Mouse (Mus musculus) lung, postnatal 0 days (tissue): ENCODE measurements around the gene Hsbp1. TPM values are rescaled to one million over a fixed set of nuclear protein-coding genes. Genes with fewer than 3 reads are reported as not detected.

ENCODE experiments used
- ATAC-seq: fragments of 200-750 bp; cut with Nextera tagmentation; 2 replicates; pipeline ENCODE4 v1.8.0; 2017; ENCODE audit warnings: moderate library complexity
- DNase-seq: peaks from one replicate; pipeline ENCODE4 v3.0.0-alpha.2; 2016; ENCODE audit warnings: low spot score
- H3K27ac ChIP-seq: fragments of 300-500 bp; sonication (generic); 2 replicates; pipeline ENCODE4 v1.5.1; 2014; ENCODE audit warnings: antibody characterized with exemption, mild to moderate bottlenecking, low read length, mixed read lengths
- H3K27me3 ChIP-seq: fragments of 300-500 bp; sonication (generic); replicated peaks from 2 replicates; pipeline ENCODE4 v1.6.1; 2014; ENCODE audit warnings: low read length, mixed read lengths; ENCODE audit not compliant: insufficient read depth
- H3K36me3 ChIP-seq: fragments of 300-500 bp; sonication (generic); 2 replicates; pipeline ENCODE4 v1.6.1; 2014; ENCODE audit warnings: low read length, mixed read lengths; ENCODE audit not compliant: insufficient read depth
- H3K4me1 ChIP-seq: fragments of 300-500 bp; sonication (generic); 2 replicates; pipeline ENCODE4 v1.6.1; 2014; ENCODE audit warnings: antibody characterized with exemption, low read depth, low read length, mixed read lengths; ENCODE audit not compliant: insufficient read depth
- H3K4me2 ChIP-seq: fragments of 300-500 bp; sonication (generic); replicated peaks from 2 replicates; pipeline ENCODE4 v1.6.1; 2014; ENCODE audit warnings: low read depth, mild to moderate bottlenecking, low read length, moderate library complexity, mixed read lengths
- H3K4me3 ChIP-seq: fragments of 300-500 bp; sonication (generic); 2 replicates; pipeline ENCODE4 v1.5.1; 2014; ENCODE audit warnings: low read depth, low read length
- H3K9ac ChIP-seq: fragments of 300-500 bp; sonication (generic); replicated peaks from 2 replicates; pipeline ENCODE4 v1.6.1; 2014; ENCODE audit warnings: low read depth, mild to moderate bottlenecking
- H3K9me3 ChIP-seq: fragments of 300-500 bp; sonication (generic); 2 replicates; pipeline ENCODE4 v1.6.1; 2016; ENCODE audit warnings: low read length, mixed read lengths
- CTCF ChIP-seq: IDR thresholded peaks from 2 replicates; pipeline ENCODE4 v1.5.1; 2016; ENCODE audit warnings: antibody characterized with exemption, mild to moderate bottlenecking
- EP300 ChIP-seq: IDR thresholded peaks from 2 replicates; pipeline ENCODE4 v1.6.1; 2016; ENCODE audit warnings: antibody characterized with exemption, mild to moderate bottlenecking, control low read depth
- WGBS: fragments of 180-500 bp; shearing (Covaris S2); extraction: QIAGEN DNeasy Blood & Tissue Kit; methylation state at CpG from one replicate; pipeline ENCODE4 v1.1.7; 2014; 5-methylcytosine and 5-hydroxymethylcytosine counted together
- polyA plus RNA-seq: library from polyadenylated mRNA; unstranded; fragments of >200 nt; fragmentation: Nextera tagmentation; extraction: Ambion mirVana; gene quantifications from 2 replicates; pipeline ENCODE4 v1.2.1, GENCODE M21; 2015

Hsbp1 gene
- polyA plus RNA-seq, 1 experiment from 2014 or later = 315 TPM

DNA sequence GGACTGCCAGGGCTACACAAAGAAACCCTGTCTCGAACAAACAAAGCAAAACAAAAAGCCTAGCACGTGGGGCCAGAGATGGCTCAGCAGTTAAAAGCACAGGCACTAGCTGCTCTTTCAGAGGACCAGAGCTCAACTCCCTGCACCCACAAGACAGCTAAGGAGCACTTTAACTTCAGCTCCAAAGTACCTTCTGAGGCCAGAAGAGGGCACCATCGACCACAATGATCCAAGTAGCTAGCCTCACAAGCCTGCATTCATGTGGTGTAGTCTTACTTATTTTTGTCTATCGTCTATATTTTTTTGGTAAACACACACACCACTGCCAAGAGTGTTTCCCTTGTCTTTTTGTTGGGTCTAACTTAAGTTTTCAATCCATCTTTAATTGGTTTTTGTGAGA is 36.3 kb downstream of the Hsbp1 start:
- no peaks in the 10 kb centered on the region for H3K27me3 ChIP-seq
- H3K9ac ChIP-seq = no peak overlapping the region
- DNase-seq (peak; percentile 50), ATAC-seq (no peak)
- no peak overlapping the region for H3K4me2 ChIP-seq
- H3K4me1 ChIP-seq = no peaks in the 10 kb centered on the region
- no peaks in the 10 kb centered on the region for H3K36me3 ChIP-seq
- no peaks in the 10 kb centered on the region for H3K9me3 ChIP-seq
- H3K27ac ChIP-seq = no peak overlapping the region
- TF ChIP-seq CTCF (peak; percentile 68), EP300 (no peak)
- WGBS = 33% methylated on average over 4 of the region's 4 CpGs
- H3K4me3 ChIP-seq = no peak overlapping the region

DNA sequence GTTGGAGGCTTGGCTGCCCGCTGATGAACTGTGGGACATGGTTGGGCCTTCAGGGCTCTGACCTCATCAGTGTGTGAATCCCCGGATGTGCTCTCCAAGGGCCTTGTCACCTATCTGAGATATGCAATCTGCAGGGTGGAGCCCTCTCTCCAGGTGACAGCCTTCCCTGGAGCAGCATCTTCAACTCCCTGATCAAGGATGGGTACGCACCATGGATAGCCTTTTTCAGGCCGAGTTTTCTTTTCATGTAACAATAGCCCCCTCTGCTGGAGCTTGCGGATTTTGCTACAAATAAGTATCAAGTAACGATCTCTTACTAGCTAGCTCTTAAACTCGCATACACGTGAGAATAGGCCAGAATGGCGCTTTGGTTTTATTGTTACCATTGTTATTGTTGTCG is 40.2 kb downstream of the Hsbp1 start:
- ATAC-seq (no peak), DNase-seq (peak; percentile 59)
- H3K9ac ChIP-seq = no peak overlapping the region
- H3K27me3 ChIP-seq = no peaks in the 10 kb centered on the region
- no peaks in the 10 kb centered on the region for H3K4me1 ChIP-seq
- H3K4me3 ChIP-seq = no peak overlapping the region
- H3K27ac ChIP-seq = no peak overlapping the region
- WGBS = 22% methylated on average over 10 of the region's 10 CpGs
- H3K36me3 ChIP-seq = no peaks in the 10 kb centered on the region
- H3K9me3 ChIP-seq = no peaks in the 10 kb centered on the region
- TF ChIP-seq EP300 = no peak
- TF ChIP-seq CTCF = peak; percentile 73
- H3K4me2 ChIP-seq = no peak overlapping the region

DNA sequence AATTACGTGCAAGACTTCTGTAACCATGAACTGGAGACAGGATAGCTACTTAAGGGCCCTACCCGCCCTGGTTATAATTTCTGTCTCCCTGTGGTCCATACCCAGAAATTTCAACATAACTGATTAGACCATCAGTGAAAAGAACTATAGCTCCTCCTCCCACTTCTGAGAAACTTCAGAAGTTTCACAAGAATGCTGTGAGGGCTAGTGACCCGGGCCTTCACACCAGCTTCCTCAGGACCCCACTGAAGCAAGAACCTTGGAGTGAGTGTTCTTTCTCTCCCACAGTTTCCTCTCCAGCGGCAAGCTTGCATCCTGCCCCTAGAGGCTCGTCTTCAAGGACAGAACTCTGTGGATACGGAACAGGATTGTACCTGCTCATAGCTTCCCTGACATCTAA is 41.6 kb downstream of the Hsbp1 start:
- Histone ChIP-seq H3K9ac (no peak overlapping the region), H3K9me3 (no peaks in the 10 kb centered on the region), H3K4me3 (no peak overlapping the region), H3K27me3 (no peaks in the 10 kb centered on the region), H3K4me1 (no peaks in the 10 kb centered on the region), H3K27ac (no peak overlapping the region), H3K36me3 (no peaks in the 10 kb centered on the region), H3K4me2 (no peak overlapping the region)
- no peak for ATAC-seq
- 57% methylated on average over 6 of the region's 6 CpGs for whole genome bisulfite sequencing
- no peak for TF ChIP-seq EP300
- TF ChIP-seq CTCF = no peak
- no peak for DNase-seq

DNA sequence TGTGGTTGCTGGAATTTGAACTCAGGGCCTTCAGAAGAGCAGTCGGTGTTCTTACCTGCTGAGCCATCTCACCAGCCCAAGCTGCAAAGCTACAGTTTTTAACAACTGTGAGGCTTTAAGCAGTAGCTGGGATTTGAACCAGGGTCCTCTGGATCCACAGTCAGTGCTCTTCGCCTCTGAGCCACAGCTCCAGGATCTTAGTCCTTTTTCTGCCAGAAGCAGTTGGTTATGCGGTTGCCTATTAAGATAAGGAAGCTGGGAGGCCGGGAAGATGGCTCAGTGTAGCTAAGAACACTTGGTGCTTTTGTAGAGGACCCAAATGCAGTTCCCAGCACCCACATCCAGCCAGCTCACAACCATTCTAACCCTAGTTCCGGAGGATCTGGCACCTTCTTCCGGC is 42.7 kb downstream of the Hsbp1 start:
- Histone ChIP-seq H3K9ac (no peak overlapping the region), H3K9me3 (no peaks in the 10 kb centered on the region), H3K4me1 (no peaks in the 10 kb centered on the region), H3K27me3 (no peaks in the 10 kb centered on the region), H3K4me2 (no peak overlapping the region), H3K36me3 (no peaks in the 10 kb centered on the region), H3K27ac (no peak overlapping the region), H3K4me3 (no peak overlapping the region)
- WGBS = 76% methylated on average over 6 of the region's 6 CpGs
- TF ChIP-seq CTCF = no peak
- TF ChIP-seq EP300 = no peak
- DNase-seq (no peak), ATAC-seq (no peak)

DNA sequence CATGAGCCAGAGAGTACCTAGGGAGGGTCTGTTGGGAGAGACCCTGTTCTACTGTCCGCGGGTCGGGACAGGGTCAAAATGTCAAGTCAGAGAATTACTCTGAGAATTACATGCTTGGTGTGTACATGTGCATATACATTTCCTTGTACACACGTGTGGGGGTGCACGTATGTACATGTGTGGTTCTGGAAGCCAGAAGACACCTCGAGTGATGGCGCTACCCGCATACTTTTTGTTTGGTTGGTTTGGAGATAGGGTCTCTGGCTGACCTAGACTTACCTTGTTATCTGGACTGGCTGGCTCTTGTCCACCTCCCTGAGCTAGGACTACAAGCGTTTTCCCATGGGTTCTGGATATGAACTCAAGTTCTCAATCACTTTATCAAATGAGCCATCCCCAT is 49.8 kb downstream of the Hsbp1 start:
- Histone ChIP-seq H3K4me2 (peak overlapping the region; percentile 99), H3K27ac (peak overlapping the region; percentile 93), H3K36me3 (no peaks in the 10 kb centered on the region), H3K27me3 (no peaks in the 10 kb centered on the region), H3K4me3 (peak overlapping the region; percentile 76), H3K9me3 (no peaks in the 10 kb centered on the region), H3K9ac (peak overlapping the region; percentile 71; the same call in 1 of the 2 replicates), H3K4me1 (0 out of 2 replicates have a peak, but pooled peaks cover 8% of the 10 kb centered on the region)
- no peak for DNase-seq
- TF ChIP-seq CTCF = no peak
- no peak for TF ChIP-seq EP300
- no peak for ATAC-seq
- 74% methylated on average over 9 of the region's 9 CpGs for WGBS

DNA sequence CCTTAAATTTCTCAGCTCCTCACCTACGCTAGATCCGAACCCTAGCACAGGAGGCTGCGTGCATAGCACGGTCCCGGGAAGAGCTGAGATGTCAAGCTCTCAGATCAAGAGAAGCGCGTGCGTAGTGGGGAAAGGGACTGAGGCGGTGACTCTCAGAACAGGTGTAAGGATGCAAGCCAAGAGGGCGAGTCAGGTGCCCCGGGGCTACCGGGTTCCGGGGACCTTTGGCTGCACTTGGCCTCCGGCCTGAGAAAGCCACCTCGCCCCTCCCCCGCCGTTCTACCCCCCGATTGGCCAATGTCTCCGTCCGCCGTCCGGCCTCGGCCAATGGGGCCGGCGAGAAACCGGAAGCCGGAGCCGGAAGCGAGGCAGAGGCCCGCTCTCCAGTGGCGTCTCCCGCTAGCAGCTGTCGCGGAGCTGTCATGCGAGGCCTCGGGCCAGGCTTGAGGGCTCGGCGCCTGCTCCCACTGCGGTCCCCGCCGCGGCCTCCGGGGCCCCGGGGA is 50.3 kb downstream of the Hsbp1 start, which contains the start of gene Mlycd:
Mlycd (plus strand) TSS at position 355 of the 503 bp plus-strand sequence.
- Histone ChIP-seq H3K9me3 (no peaks in the 10 kb centered on the region), H3K9ac (peak within 1 kb of the TSS; percentile 71), H3K4me3 (peak within 1 kb of the TSS; percentile 76), H3K36me3 (no peaks in the 10 kb centered on the region), H3K4me2 (peak within 1 kb of the TSS; percentile 99), H3K27me3 (no peaks in the 10 kb centered on the region), H3K4me1 (0 out of 2 replicates have a peak, but pooled peaks cover 8% of the 10 kb centered on the region), H3K27ac (peak within 1 kb of the TSS; percentile 93)
- TF ChIP-seq EP300 = 0 out of 2 replicates have a peak, but pooled peaks have one; percentile 33
- TF ChIP-seq CTCF = no peak
- DNase-seq (peak; percentile 96), ATAC-seq (peak; percentile 98)
- WGBS = 2% methylated on average over 37 of the region's 44 CpGs
